Mouse (Mus musculus) adrenal gland, postnatal 4 days (tissue): ENCODE measurements around the gene Olfr315. TPM values are rescaled to one million over a fixed set of nuclear protein-coding genes. Genes with fewer than 3 reads are reported as not detected.
"Not testable (repeated sequence)": the region's sequence is repeated elsewhere in the genome, so short reads cannot be mapped to it uniquely, and the experiment has no call there.

ENCODE experiments used
- DNase-seq, 2 experiments: peaks; one replicate each; pipeline ENCODE4 v3.0.0; 2021 to 2022; ENCODE audit warnings: low spot score in 2 of 2, mixed read lengths in 2 of 2
- long read RNA-seq, 2 experiments: library from polyadenylated mRNA; stranded (forward); transcript quantifications; one replicate each; pipeline ENCODE4 v2.0.0; 2021
- total RNA-seq, 2 experiments: library from RNA; stranded (reverse); gene quantifications; 2 replicates each; pipeline ENCODE4 v1.2.3; 2021

Olfr315 gene
- not detected for total RNA-seq
- long read RNA-seq, experiment 1: 0 reads
- long read RNA-seq, experiment 2: 0 reads

GRCm38 (mm10) chr11:58772888-58773287, at the start of gene Olfr315:
Gene Olfr315, plus strand, starts transcription at chr11:58773188.
- no peak for DNase-seq

DNA sequence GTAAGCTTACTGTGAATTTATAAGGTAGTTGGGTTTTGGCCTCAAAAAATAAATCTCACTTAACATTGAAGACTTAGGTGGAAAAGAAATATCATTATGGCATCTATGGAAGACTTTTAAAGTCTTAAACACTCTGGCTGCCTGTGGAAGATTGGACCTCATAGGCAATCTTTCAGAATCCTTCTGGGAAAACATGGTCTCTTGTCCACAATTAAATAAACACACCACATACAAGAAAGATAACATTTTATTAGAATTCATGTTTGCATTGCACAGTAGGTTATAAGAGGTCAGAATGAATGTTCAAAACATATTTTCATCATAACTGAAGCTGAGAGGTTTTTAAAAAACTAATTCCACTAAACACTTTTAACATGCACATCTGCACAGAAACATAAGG, 49.1 kb upstream of the Olfr315 start, which contains the start of gene Olfr318:
Olfr318 (minus strand) TSS at position 101 of the 400 bp plus-strand sequence.
- DNase-seq: no peak

- not testable (repeated sequence) for DNase-seq
Measured at GRCm38 (mm10) chr11:58727896-58728650, 44.9 kb upstream of the Olfr315 start.

- no peak for DNase-seq
Measured at GRCm38 (mm10) chr11:58733372-58733771, 39.6 kb upstream of the Olfr315 start.

DNA sequence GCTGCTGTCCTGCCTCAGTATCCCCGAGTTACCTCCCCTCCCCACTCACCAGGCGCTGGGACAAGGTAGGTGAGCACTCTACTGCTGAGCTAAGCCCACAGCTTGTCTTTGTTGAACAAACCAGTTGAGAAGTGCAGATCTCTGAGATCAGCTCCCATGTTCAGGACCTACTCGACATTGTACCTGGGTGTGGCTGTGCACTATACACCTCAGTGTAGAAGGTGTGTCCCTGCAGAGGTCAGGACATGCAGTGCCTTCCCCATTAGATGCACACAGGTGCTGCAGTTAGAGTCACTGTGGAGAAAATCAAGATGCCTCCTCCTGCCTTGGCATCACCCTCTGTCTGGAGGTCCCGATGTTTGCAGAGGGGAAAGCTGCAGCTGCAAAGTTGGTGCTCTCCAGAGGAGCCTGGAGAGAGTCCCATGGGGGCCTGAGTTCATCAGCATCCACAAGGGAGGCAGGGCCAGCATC, 34.2 kb upstream of the Olfr315 start, which contains the start of gene Olfr317:
Olfr317 (minus strand) TSS at position 421 of the 471 bp plus-strand sequence.
- no peak for DNase-seq

DNA sequence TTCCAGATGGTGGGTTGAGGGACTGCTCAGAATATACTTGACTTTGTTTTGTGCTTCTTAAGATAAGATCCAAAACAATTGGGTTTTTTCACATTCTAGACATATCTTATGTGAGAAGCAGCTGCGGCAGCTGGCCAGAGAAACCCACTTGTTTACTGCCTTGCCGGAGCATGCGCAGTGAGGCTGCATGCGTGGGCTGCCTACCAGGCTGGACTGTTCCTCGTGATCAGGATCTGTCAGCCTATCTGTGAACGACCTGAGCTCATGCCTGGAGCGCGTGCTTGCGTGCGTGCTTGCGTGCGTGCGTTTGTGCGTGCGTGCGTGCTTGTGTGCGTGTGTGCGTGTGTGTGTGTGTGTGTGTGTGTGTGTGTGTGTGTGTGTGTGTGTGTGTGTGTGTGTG, 21.9 kb upstream of the Olfr315 start:
- DNase-seq: not testable (repeated sequence)

GRCm38 (mm10) chr11:58752434-58752833, 20.6 kb upstream of the Olfr315 start, which contains the start of gene Olfr316:
Gene Olfr316, plus strand, starts transcription at chr11:58752734.
- DNase-seq: no peak

DNA sequence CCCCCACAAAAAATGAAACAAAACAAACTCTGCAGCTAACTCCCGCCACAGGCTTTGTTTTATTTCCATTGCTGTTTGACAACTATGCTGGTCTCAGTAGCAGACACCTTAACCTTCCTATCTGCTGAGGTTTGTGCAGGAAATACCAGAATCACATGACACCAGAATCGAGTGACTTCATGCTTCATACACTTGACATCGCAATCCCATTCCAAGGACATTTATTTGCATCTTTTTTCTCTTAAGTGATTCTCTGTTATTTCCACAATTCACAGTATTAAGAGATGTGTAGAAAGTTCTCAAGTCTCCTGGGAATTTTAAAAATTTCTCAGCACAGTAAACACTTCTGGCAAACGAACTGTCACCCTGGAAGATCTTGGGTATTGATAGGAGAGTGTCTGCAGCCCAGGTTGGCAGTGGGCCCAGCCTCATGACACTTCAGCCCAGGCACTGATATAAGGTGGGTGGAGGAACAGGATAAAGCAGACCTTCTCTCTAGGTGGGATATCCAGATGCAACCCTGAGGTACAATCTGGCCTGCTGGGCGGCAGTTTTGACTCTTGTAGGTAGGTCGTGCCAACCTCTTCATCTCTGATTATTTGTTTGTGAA, 9.6 kb downstream of the Olfr315 start, which contains the start of gene Olfr314:
Olfr314 (plus strand) TSS at position 473 of the 610 bp plus-strand sequence.
- DNase-seq: no peak

GRCm38 (mm10) chr11:58784182-58784581, 11.2 kb downstream of the Olfr315 start:
- DNase-seq: no peak

DNA sequence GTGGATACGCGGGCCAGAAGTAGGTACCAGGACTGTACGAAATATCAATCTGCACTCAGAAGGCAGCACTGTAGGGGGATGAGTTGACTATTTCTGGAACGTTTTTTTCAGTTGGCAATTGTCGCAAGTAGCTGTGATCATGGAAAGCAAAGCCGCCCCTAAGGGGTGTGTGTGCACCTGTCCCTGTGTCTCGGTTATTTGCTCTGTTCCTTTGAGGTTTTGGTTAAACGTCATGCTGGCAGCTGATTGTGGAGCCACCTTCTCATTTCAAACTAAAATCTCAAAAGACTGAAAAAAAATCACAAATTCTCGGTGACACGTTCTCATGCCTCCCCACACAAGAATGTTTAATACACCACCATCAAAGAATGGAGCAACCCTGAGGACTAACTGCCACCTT, 14.7 kb downstream of the Olfr315 start:
- DNase-seq: no peak

- no peak for DNase-seq
Measured at GRCm38 (mm10) chr11:58788346-58788745, 15.4 kb downstream of the Olfr315 start.

DNA sequence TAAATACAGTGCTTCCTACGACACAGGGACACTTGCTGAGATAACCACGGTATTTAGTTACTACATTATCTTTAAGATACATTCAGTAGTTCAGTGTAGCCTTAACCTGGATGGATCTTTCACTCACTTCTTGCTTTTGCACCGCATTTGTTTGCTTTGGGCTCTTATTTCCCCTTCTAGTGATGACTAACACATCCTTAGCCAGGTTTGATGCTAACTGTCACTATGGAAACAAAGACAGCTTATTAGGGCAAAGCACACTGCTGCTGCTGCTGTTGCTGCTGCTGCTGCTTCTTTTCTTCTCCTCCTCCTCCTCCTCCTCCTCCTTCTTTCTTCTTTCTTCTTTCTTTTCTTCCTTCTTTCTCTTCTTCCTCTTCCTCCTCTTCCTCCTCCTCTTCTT, 16.5 kb downstream of the Olfr315 start:
- DNase-seq: no peak

GRCm38 (mm10) chr11:58790053-58790452, 17.1 kb downstream of the Olfr315 start:
- DNase-seq: no peak

GRCm38 (mm10) chr11:58790646-58791045, 17.7 kb downstream of the Olfr315 start:
- DNase-seq: no peak

GRCm38 (mm10) chr11:58795856-58796255, 22.9 kb downstream of the Olfr315 start:
- DNase-seq: no peak

- DNase-seq: no peak
Measured at GRCm38 (mm10) chr11:58796850-58797249, 23.9 kb downstream of the Olfr315 start.

DNA sequence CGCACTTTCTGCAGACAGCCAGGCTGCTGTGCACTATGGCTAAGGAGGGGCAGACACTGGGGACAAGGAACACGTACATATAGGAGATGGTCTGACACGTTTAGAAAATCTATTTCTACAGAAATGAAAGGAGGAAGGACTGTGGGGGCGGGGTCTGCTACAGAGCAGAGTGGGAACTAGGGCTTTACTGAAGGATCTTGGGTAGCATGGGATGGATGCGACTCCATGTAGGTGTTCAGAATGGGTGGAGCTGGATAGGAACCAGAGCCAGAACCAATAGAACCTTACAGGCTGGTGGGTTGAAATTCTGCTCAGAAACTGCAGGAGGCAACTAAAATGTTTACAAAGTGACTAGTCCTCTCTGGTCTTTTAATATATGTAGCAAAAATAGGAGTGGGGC, 26.8 kb downstream of the Olfr315 start:
- no peak for DNase-seq

DNA sequence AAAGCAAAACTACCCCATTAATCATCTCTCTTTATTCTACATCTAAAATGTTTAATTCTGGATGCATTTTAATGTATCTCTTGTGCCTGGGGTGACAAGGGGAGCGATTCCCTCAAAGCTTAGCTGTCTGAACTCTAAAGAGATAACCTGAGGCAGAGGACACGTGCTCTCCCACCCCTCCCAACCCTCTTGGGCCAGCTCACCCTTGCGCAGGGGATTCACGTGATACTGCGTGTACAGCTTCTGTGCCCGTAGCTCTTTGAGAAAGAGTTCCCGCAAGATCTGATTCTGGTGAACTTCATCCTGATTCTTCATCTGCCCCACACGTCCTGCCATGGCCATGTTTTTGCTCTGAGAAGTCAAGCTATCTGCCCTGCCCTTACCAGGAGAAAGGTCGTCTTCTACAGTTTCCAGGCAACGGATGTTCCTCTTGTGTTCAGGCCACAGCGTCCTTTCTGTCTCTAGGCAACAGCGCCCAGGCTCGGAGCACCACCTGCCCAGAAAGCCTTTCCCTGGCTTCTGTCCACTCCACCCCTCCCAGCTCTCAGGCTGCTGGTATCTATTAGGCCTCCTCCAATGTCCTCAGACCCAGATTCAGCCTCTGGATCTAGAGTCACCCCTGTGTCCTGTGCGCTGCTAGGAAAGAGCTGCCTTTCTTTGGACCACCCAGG, 28.7 kb downstream of the Olfr315 start, which contains the start of gene Fam183b:
Fam183b (minus strand) TSS at position 403 of the 671 bp plus-strand sequence.
- DNase-seq: no peak

GRCm38 (mm10) chr11:58803871-58804270, 30.9 kb downstream of the Olfr315 start:
- DNase-seq: no peak

- DNase-seq: no peak
Measured at GRCm38 (mm10) chr11:58804393-58804792, 31.4 kb downstream of the Olfr315 start.

DNA sequence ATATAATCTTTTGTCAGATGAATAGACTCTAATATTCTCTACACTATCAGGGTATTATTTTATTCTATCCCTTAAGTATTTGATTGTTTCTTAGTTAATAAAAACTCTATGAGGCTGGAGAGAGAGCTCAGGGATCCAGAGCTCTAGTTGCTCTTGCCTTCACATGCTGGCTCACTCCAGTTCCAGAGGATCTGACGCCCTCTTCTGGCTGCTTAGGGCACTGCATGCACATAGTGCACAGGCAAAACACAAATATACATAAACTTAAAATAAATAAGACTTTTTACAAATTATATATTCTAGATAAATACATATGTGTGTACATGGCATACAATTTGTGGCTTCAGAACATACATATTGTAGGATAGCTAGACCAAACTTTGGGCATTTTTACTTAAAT, 39.0 kb downstream of the Olfr315 start:
- DNase-seq: no peak
